Mouse (Mus musculus) MEL (cell line): Measurements from ENCODE around the gene Arhgef38. TPM values are rescaled to one million over a fixed set of nuclear protein-coding genes. Genes with fewer than 3 reads are reported as not detected.

Source experiments
- DNase-seq: peaks from one replicate; pipeline ENCODE4 v3.0.0; 2011; ENCODE audit warnings: low read depth, low spot score
- H3K27ac ChIP-seq: 2 replicates; pipeline ENCODE4 v1.5.1; 2012; ENCODE audit warnings: low read depth, mild to moderate bottlenecking, control low read depth, low read length, moderate library complexity; ENCODE audit not compliant: control insufficient read depth
- H3K27me3 ChIP-seq, 2 experiments: fragments of 150-350 bp in 1 of 2; sonication (generic) in 1 of 2; 2 replicates each; pipeline ENCODE4 v1.6.1; 2012; ENCODE audit warnings: low read length in 2 of 2, mild to moderate bottlenecking in 2 of 2, improper control_type of control experiment in 1 of 2, moderate library complexity in 1 of 2; ENCODE audit not compliant: insufficient read depth in 2 of 2, control insufficient read depth in 1 of 2
- H3K36me3 ChIP-seq, 2 experiments: 2 replicates each; pipeline ENCODE4 v1.6.1; 2012 to 2014; ENCODE audit warnings: low read length in 2 of 2, improper control_type of control experiment in 1 of 2, inconsistent platforms in 1 of 2, mild to moderate bottlenecking in 1 of 2; ENCODE audit not compliant: insufficient read depth in 2 of 2, control insufficient read depth in 1 of 2
- H3K4me1 ChIP-seq, 2 experiments: fragments of 150-350 bp in 1 of 2; sonication (generic) in 1 of 2; 2 replicates each; pipeline ENCODE4 v1.6.1; 2012; ENCODE audit warnings: low read length in 2 of 2, improper control_type of control experiment in 1 of 2, mild to moderate bottlenecking in 1 of 2; ENCODE audit not compliant: insufficient read depth in 2 of 2, control insufficient read depth in 1 of 2
- H3K4me3 ChIP-seq, 2 experiments: fragments of 150-350 bp in 1 of 2; sonication (generic) in 1 of 2; 2 replicates each; pipeline ENCODE4 v1.5.1; 2012; ENCODE audit warnings: low read depth in 2 of 2, low read length in 2 of 2, mild to moderate bottlenecking in 2 of 2, moderate library complexity in 2 of 2, control low read depth in 1 of 2, improper control_type of control experiment in 1 of 2; ENCODE audit not compliant: control insufficient read depth in 1 of 2, insufficient read depth in 1 of 2
- H3K79me2 ChIP-seq: 2 replicates; pipeline ENCODE4 v1.6.1; 2012; ENCODE audit warnings: mild to moderate bottlenecking, low read length, moderate library complexity; ENCODE audit not compliant: control insufficient read depth, poor library complexity, insufficient read depth
- H3K9ac ChIP-seq: 2 replicates; pipeline ENCODE4 v1.6.1; 2012; ENCODE audit warnings: low read depth, mild to moderate bottlenecking, control low read depth, low read length, moderate library complexity; ENCODE audit not compliant: control insufficient read depth, poor library complexity, severe bottlenecking
- H3K9me3 ChIP-seq: fragments of 150-350 bp; sonication (generic); replicated peaks from 2 replicates; pipeline ENCODE4 v1.6.1; 2012; ENCODE audit warnings: mild to moderate bottlenecking, low read length, improper control_type of control experiment, moderate library complexity; ENCODE audit not compliant: insufficient read depth
- BHLHE40 ChIP-seq: IDR thresholded peaks from 2 replicates; pipeline ENCODE4 v1.6.1; 2012; ENCODE audit warnings: low read depth, mild to moderate bottlenecking, inconsistent platforms, low read length, improper control_type of control experiment, borderline replicate concordance
- CTCF ChIP-seq, 3 experiments: IDR thresholded peaks in 2 of 3; conservative IDR thresholded peaks in 1 of 3; 2 replicates each; pipeline ENCODE4 v1.5.1; 2011 to 2012; ENCODE audit warnings: low read length in 3 of 3, low read depth in 2 of 3, mild to moderate bottlenecking in 2 of 3, improper control_type of control experiment in 1 of 3, inconsistent platforms in 1 of 3, mixed read lengths in 1 of 3, moderate library complexity in 1 of 3; ENCODE audit not compliant: control insufficient read depth in 1 of 3, insufficient read depth in 1 of 3, poor library complexity in 1 of 3, severe bottlenecking in 1 of 3
- E2F4 ChIP-seq: IDR thresholded peaks from 2 replicates; pipeline ENCODE4 v1.6.1; 2011; ENCODE audit warnings: low read depth, low read length, improper control_type of control experiment, borderline replicate concordance
- ELF1 ChIP-seq: IDR thresholded peaks from 2 replicates; pipeline ENCODE4 v1.6.1; 2014; ENCODE audit warnings: low read depth, mild to moderate bottlenecking, inconsistent platforms, low read length, improper control_type of control experiment, moderate library complexity
- EP300 ChIP-seq, 2 experiments: IDR thresholded peaks; 2 replicates each; pipeline ENCODE4 v1.6.1; 2011; ENCODE audit warnings: improper control_type of control experiment in 2 of 2, low read length in 2 of 2, low read depth in 1 of 2, mild to moderate bottlenecking in 1 of 2
- ETS1 ChIP-seq: IDR thresholded peaks from 2 replicates; pipeline ENCODE4 v1.6.1; 2012; ENCODE audit warnings: low read depth, mild to moderate bottlenecking, inconsistent platforms, low read length, improper control_type of control experiment, moderate library complexity
- GATA1 ChIP-seq: IDR thresholded peaks from 2 replicates; pipeline ENCODE4 v1.6.1; 2011; ENCODE audit warnings: low read depth, low read length, improper control_type of control experiment
- MAX ChIP-seq: IDR thresholded peaks from 2 replicates; pipeline ENCODE4 v1.6.1; 2011; ENCODE audit warnings: low read length, improper control_type of control experiment
- MAZ ChIP-seq: IDR thresholded peaks from 2 replicates; pipeline ENCODE4 v1.6.1; 2012; ENCODE audit warnings: low read depth, mild to moderate bottlenecking, inconsistent platforms, low read length, improper control_type of control experiment
- MEF2A ChIP-seq: IDR thresholded peaks from 2 replicates; pipeline ENCODE4 v1.6.1; 2014; ENCODE audit warnings: low read depth, mild to moderate bottlenecking, inconsistent platforms, low read length, improper control_type of control experiment; ENCODE audit not compliant: poor library complexity, insufficient replicate concordance, severe bottlenecking; ENCODE audit errors: extremely low read depth
- MXI1 ChIP-seq: IDR thresholded peaks from 2 replicates; pipeline ENCODE4 v1.6.1; 2011; ENCODE audit warnings: mild to moderate bottlenecking, low read depth, low read length, improper control_type of control experiment
- MYC ChIP-seq: IDR thresholded peaks from 2 replicates; pipeline ENCODE4 v1.6.1; 2011; ENCODE audit warnings: low read depth, mild to moderate bottlenecking, low read length, improper control_type of control experiment, moderate library complexity
- NRF1 ChIP-seq: IDR thresholded peaks from 2 replicates; pipeline ENCODE4 v1.6.1; 2014; ENCODE audit warnings: low read depth, mild to moderate bottlenecking, inconsistent platforms, low read length, improper control_type of control experiment, moderate library complexity; ENCODE audit not compliant: poor library complexity, insufficient read depth, severe bottlenecking
- POLR2AphosphoS2 ChIP-seq: IDR thresholded peaks from 2 replicates; pipeline ENCODE4 v1.6.1; 2011; ENCODE audit warnings: low read length, improper control_type of control experiment
- RCOR1 ChIP-seq: IDR thresholded peaks from 2 replicates; pipeline ENCODE4 v1.6.1; 2012; ENCODE audit warnings: low read depth, mild to moderate bottlenecking, inconsistent platforms, low read length, improper control_type of control experiment
- SIN3A ChIP-seq: IDR thresholded peaks from 2 replicates; pipeline ENCODE4 v1.6.1; 2012; ENCODE audit warnings: low read length, improper control_type of control experiment, inconsistent platforms
- TCF12 ChIP-seq: IDR thresholded peaks from 2 replicates; pipeline ENCODE4 v1.6.1; 2014; ENCODE audit warnings: low read depth, mild to moderate bottlenecking, inconsistent platforms, low read length, improper control_type of control experiment, moderate library complexity
- UBTF ChIP-seq: IDR thresholded peaks from 2 replicates; pipeline ENCODE4 v1.6.1; 2012; ENCODE audit warnings: low read depth, mild to moderate bottlenecking, inconsistent platforms, low read length, improper control_type of control experiment, moderate library complexity, borderline replicate concordance; ENCODE audit not compliant: insufficient read depth
- USF2 ChIP-seq, 2 experiments: IDR thresholded peaks; 2 replicates each; pipeline ENCODE4 v1.6.1; 2011 to 2012; ENCODE audit warnings: improper control_type of control experiment in 2 of 2, low read length in 2 of 2, borderline replicate concordance in 1 of 2, inconsistent platforms in 1 of 2, low read depth in 1 of 2, mild to moderate bottlenecking in 1 of 2; ENCODE audit not compliant: insufficient read depth in 1 of 2
- polyA plus RNA-seq, 2 experiments: library from polyadenylated mRNA; stranded (reverse) in 1 of 2; unstranded in 1 of 2; fragments of >175 nt in 1 of 2; fragments of >200 nt in 1 of 2; gene quantifications; 2 replicates each; pipeline versions ENCODE4 v1.2.1 to v1.2.4; 2012; ENCODE audit warnings: low replicate concordance in 2 of 2, low read depth in 1 of 2; ENCODE audit not compliant: insufficient read length in 2 of 2, insufficient read depth in 1 of 2, missing spikeins in 1 of 2
- total RNA-seq: library from RNA; depleted of rRNA; stranded (reverse); fragments of 300-350 nt; gene quantifications from 2 replicates; pipeline ENCODE4 v1.2.3, GENCODE M21; 2012

The Arhgef38 gene
- total and polyA plus RNA-seq, 3 experiments = not detected

DNA sequence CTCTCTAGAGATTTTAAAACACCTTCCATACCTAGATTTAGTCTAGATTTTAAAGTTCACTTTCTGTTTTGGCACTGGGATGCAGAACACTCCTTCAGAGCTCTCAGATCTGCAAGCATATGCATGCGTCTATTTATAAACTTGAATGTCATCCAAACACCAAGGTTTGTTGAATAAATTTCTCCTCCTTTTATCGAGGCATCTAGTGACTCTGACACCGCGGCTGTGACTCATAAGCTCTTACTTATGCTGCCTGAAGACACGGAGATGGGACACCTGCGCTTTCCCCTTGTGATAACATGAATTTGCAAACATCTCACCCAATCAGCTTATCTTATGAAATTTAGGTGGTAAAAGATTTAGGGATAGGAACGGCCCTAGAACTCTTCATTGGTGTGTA, 65.0 kb downstream of the Arhgef38 start:
- H3K36me3 ChIP-seq = no peaks in the 10 kb centered on the region; a peak in 1 of 4 replicates
- no peak for TF ChIP-seq POLR2AphosphoS2
- TF ChIP-seq MAX = no peak
- peak; percentile 13 to 37; a peak in 2 of 4 replicates for TF ChIP-seq EP300 (IDR thresholded peaks at IDR 0.05; ENCODE audit: low read depth in 1 of 2, low read length in 2 of 2)
- TF ChIP-seq CTCF (IDR thresholded peaks at IDR 0.05 in 2 of 3, conservative IDR thresholded peaks at IDR 0.05 in 1 of 3; ENCODE audit: control insufficient read depth in 1 of 3, insufficient read depth in 1 of 3, low read depth in 2 of 3, low read length in 3 of 3, poor library complexity in 1 of 3, severe bottlenecking in 1 of 3) = no peak
- TF ChIP-seq ETS1 = 0 out of 2 replicates have a peak, but pooled peaks have one; percentile 22
- 0 out of 2 replicates have a peak, but pooled peaks have one; percentile 9 for TF ChIP-seq MEF2A
- peak; percentile 59 for TF ChIP-seq GATA1
- H3K4me1 ChIP-seq = peaks cover 0 to 4% of the 10 kb centered on the region in 2 experiments; a peak in 1 of 4 replicates
- H3K79me2 ChIP-seq = no peaks in the 10 kb centered on the region
- H3K27me3 ChIP-seq = peaks cover 0 to 5% of the 10 kb centered on the region in 2 experiments; a peak in 3 of 4 replicates
- H3K9ac ChIP-seq = no peak overlapping the region
- H3K27ac ChIP-seq = no peak overlapping the region
- H3K9me3 ChIP-seq = no peaks in the 10 kb centered on the region
- DNase-seq = peak; percentile 65
- H3K4me3 ChIP-seq = peak overlapping the region in 1 of 2 experiments; percentile 19; a peak in 2 of 4 replicates

DNA sequence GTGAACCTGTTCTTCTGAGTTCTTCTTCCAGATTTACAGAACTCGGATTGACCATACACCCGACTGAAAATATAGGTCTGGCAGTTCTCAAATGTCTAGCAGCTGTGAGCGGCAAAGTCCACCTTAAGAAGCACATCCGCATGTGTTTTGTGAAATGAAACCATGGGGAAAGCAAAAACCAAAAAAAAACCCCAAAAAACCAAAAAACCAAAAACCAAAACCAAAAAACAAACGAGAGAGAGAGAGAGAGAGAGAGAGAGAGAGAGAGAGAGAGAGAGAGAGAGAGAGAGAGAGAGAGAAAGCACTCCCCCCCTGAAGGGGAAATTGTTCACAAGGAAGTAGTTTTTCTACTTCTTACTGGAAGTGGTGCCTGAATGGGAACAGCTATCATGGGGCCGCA, 67.2 kb downstream of the Arhgef38 start:
- Histone ChIP-seq H3K4me3 (no peak overlapping the region), H3K9me3 (no peaks in the 10 kb centered on the region), H3K36me3 (no peaks in the 10 kb centered on the region; a peak in 1 of 4 replicates), H3K79me2 (no peaks in the 10 kb centered on the region), H3K27ac (no peak overlapping the region), H3K9ac (no peak overlapping the region), H3K4me1 (peaks cover 0 to 4% of the 10 kb centered on the region in 2 experiments; a peak in 1 of 4 replicates), H3K27me3 (peaks cover 0 to 7% of the 10 kb centered on the region in 2 experiments; a peak in 3 of 4 replicates)
- DNase-seq = no peak
- TF ChIP-seq SIN3A (no peak), BHLHE40 (no peak), GATA1 (no peak), E2F4 (no peak), EP300 (IDR thresholded peaks at IDR 0.05; ENCODE audit: low read depth in 1 of 2, low read length in 2 of 2) (no peak), MAX (no peak), NRF1 (no peak), MYC (no peak), CTCF (IDR thresholded peaks at IDR 0.05 in 2 of 3, conservative IDR thresholded peaks at IDR 0.05 in 1 of 3; ENCODE audit: control insufficient read depth in 1 of 3, insufficient read depth in 1 of 3, low read depth in 2 of 3, low read length in 3 of 3, poor library complexity in 1 of 3, severe bottlenecking in 1 of 3) (no peak)

DNA sequence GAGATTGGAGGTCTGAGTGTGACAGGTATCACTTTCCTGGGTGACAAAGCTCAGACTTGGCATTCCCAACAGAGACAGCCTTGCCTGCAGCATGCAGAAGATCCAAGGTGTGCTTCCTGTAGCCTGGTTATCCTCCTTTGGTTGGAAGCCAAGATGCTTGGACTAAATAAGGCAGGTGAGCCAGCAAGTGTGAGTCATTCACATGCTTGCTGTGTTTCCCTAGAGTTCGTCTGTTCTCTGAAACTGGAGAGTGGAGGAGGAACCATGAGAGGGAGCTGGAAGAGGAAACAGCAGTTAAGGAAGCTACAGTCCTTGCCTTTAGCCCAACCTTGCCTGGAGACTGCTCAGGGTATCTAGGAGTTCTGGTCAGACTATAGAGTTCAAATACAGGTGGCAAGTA, 69.6 kb downstream of the Arhgef38 start:
- no peak overlapping the region for H3K27ac ChIP-seq
- H3K9me3 ChIP-seq = no peaks in the 10 kb centered on the region
- H3K79me2 ChIP-seq = no peaks in the 10 kb centered on the region
- H3K27me3 ChIP-seq = peaks cover 0 to 7% of the 10 kb centered on the region in 2 experiments
- no peak overlapping the region for H3K9ac ChIP-seq
- no peak overlapping the region for H3K4me3 ChIP-seq
- DNase-seq = peak; percentile 10
- H3K36me3 ChIP-seq = no peaks in the 10 kb centered on the region; a peak in 1 of 4 replicates
- H3K4me1 ChIP-seq = peaks cover 0 to 4% of the 10 kb centered on the region in 2 experiments; a peak in 1 of 4 replicates
- no peak for TF ChIP-seq ELF1
- no peak for TF ChIP-seq TCF12
- TF ChIP-seq UBTF = no peak
- TF ChIP-seq MXI1 = no peak
- no peak for TF ChIP-seq SIN3A
- TF ChIP-seq RCOR1 = no peak
- TF ChIP-seq USF2 (IDR thresholded peaks at IDR 0.05; ENCODE audit: borderline replicate concordance in 1 of 2, insufficient read depth in 1 of 2, low read depth in 1 of 2, low read length in 2 of 2) = no peak
- TF ChIP-seq BHLHE40 = no peak
- TF ChIP-seq CTCF (IDR thresholded peaks at IDR 0.05 in 2 of 3, conservative IDR thresholded peaks at IDR 0.05 in 1 of 3; ENCODE audit: control insufficient read depth in 1 of 3, insufficient read depth in 1 of 3, low read depth in 2 of 3, low read length in 3 of 3, poor library complexity in 1 of 3, severe bottlenecking in 1 of 3) = no peak
- no peak for TF ChIP-seq EP300 (IDR thresholded peaks at IDR 0.05; ENCODE audit: low read depth in 1 of 2, low read length in 2 of 2)
- TF ChIP-seq MAZ = no peak
- TF ChIP-seq, all 39 proteins: peak for 0
